Mouse (Mus musculus): ENCODE results near the gene Amph. TPM values are rescaled to one million over a fixed set of nuclear protein-coding genes. Genes with fewer than 3 reads are reported as not detected.

The Amph gene
- polyA plus RNA-seq, 1 experiment from 2014 or later, result 1.8 TPM

DNA sequence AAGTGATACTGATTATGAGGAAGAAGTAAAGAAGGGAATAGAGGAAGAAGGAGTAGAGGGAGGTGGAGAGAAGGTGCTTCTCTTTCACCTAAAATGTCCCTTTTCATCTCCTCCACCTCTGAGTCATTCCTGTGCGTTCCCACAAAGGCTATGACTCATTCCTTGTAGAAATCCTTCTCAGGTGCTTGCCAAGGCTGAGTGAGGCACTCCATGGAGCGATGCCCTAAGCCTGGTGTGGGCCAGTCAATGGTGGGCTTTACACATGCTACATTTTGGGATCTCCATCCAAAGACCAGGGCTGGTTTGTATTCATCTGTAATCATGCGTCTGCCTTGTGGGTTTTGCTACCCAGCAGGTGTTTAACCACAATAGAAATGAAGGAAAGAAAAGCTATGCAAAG, 78.9 kb downstream of the Amph start:
- no peak overlapping the region for H3K4me2 ChIP-seq
- no peaks in the 10 kb centered on the region for H3K9me3 ChIP-seq
- H3K9ac ChIP-seq (replicated peaks), result no peak overlapping the region
- no peak overlapping the region for H3K27ac ChIP-seq
- WGBS, result 85% methylated on average over 3 of the region's 3 CpGs
- H3K4me3 ChIP-seq (replicated peaks), result no peak overlapping the region
- ATAC-seq (ENCODE audit: insufficient number of reproducible peaks, insufficient read depth, low FRiP score, low TSS enrichment, low read depth), result no peak
- H3K36me3 ChIP-seq, result no peaks in the 10 kb centered on the region
- no peaks in the 10 kb centered on the region for H3K27me3 ChIP-seq
- H3K4me1 ChIP-seq (replicated peaks), result no peaks in the 10 kb centered on the region

DNA sequence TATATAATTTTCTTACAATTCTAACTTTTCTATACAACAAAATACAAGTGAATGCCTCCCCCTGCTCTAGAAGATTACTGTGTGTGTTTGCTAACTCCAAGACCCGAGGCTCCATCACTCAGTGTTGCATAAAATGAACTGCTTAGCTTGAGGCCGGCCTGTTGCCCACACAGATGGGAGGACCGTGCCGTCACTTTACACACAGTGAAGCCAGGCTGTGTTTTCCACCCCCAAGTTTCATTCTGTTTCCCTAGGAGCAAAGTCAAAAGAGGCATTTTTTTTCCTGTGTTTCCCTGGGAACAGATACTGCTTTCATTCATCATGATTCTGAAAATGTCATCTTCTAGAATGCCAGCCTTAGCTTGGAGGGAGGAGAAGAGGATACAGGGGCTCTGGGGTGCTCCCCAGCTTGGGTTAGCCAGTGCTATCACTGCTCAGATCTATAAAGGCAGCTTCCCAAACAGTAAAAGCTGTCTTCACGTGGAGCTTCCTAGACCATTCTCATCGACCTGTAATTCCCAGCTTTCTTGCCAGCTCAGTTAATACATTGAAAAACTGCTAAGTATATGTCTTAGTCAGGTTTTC, 79.9 kb downstream of the Amph start:
- H3K4me3 ChIP-seq (replicated peaks), result no peak overlapping the region
- H3K27ac ChIP-seq, result no peak overlapping the region
- no peaks in the 10 kb centered on the region for H3K9me3 ChIP-seq
- H3K4me2 ChIP-seq, result no peak overlapping the region
- WGBS, result 85% methylated on average over 6 of the region's 6 CpGs
- no peaks in the 10 kb centered on the region for H3K4me1 ChIP-seq (replicated peaks)
- H3K36me3 ChIP-seq, result no peaks in the 10 kb centered on the region
- ATAC-seq (ENCODE audit: insufficient number of reproducible peaks, insufficient read depth, low FRiP score, low TSS enrichment, low read depth), result no peak
- no peaks in the 10 kb centered on the region for H3K27me3 ChIP-seq
- no peak overlapping the region for H3K9ac ChIP-seq (replicated peaks)

DNA sequence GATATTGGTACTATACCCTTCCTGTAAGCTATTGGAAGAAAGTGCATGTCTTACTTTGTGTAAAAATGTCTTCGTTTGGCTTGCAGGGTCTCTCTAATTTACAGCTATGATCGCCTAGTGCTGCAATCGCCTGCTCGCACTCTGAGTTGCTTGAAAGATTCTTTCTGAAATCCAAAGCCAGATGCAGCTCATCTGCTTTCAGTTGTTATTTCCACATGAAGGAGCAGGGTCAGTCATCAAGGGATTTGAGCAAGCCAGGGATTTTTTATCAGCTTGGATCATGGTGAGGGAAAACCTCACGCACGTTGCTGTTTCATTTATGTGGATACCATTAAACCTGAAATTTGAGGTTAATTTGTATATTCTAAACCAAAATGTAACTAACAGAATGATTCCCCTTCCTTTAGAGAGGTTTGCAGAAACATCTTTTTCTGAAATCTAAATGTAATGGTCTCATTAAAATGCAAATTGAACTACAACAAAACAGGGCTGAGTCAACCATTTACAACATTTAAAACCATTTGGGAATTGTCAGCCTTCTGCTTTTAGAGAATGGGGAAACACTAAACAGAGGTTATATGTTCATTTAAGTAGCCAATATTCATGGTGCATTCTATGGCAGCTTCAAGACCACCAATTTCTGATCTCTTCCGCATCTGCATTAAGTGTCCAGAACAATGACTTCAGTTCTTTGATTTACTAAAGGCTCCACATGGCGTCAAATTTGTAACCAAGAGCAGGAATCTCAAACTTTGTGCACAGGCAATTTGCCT, 84.1 kb downstream of the Amph start:
- H3K4me3 ChIP-seq (replicated peaks), result no peak overlapping the region
- WGBS, result 80% methylated on average over 8 of the region's 8 CpGs

GRCm38 (mm10) chr13:19052090-19052489, 104.1 kb downstream of the Amph start:
- no peaks in the 10 kb centered on the region for H3K27me3 ChIP-seq
- no peaks in the 10 kb centered on the region for H3K4me1 ChIP-seq (replicated peaks)
- no peaks in the 10 kb centered on the region for H3K9me3 ChIP-seq
- H3K27ac ChIP-seq, result no peak overlapping the region
- H3K9ac ChIP-seq (replicated peaks), result no peak overlapping the region
- no peak overlapping the region for H3K4me3 ChIP-seq (replicated peaks)
- WGBS, result 72% methylated on average over 1 of the region's 1 CpGs
- no peak for ATAC-seq (ENCODE audit: insufficient number of reproducible peaks, insufficient read depth, low FRiP score, low TSS enrichment, low read depth)
- H3K4me2 ChIP-seq, result no peak overlapping the region
- H3K36me3 ChIP-seq, result no peaks in the 10 kb centered on the region

More for the DNA sequence above, 84.1 kb downstream of the Amph start:
- H3K27ac ChIP-seq, result no peak overlapping the region
- no peak overlapping the region for H3K4me2 ChIP-seq
- no peak for ATAC-seq (ENCODE audit: insufficient number of reproducible peaks, insufficient read depth, low FRiP score, low TSS enrichment, low read depth)
- H3K9ac ChIP-seq (replicated peaks), result no peak overlapping the region
- H3K36me3 ChIP-seq, result no peaks in the 10 kb centered on the region
- H3K9me3 ChIP-seq, result no peaks in the 10 kb centered on the region
- no peaks in the 10 kb centered on the region for H3K4me1 ChIP-seq (replicated peaks)
- H3K27me3 ChIP-seq, result no peaks in the 10 kb centered on the region

- Histone ChIP-seq H3K27ac (no peak overlapping the region), H3K36me3 (no peaks in the 10 kb centered on the region), H3K27me3 (no peaks in the 10 kb centered on the region), H3K4me3 (replicated peaks) (no peak overlapping the region), H3K9me3 (no peaks in the 10 kb centered on the region), H3K4me2 (no peak overlapping the region), H3K4me1 (replicated peaks) (no peaks in the 10 kb centered on the region), H3K9ac (replicated peaks) (no peak overlapping the region)
- ATAC-seq (ENCODE audit: insufficient number of reproducible peaks, insufficient read depth, low FRiP score, low TSS enrichment, low read depth), result no peak
- 85% methylated on average over 2 of the region's 2 CpGs for WGBS
These were observed 106.5 kb downstream of the Amph start for GRCm38 (mm10) chr13:19054504-19054903.

- Histone ChIP-seq H3K36me3 (no peaks in the 10 kb centered on the region), H3K9me3 (no peaks in the 10 kb centered on the region), H3K9ac (replicated peaks) (no peak overlapping the region), H3K4me2 (no peak overlapping the region), H3K4me3 (replicated peaks) (no peak overlapping the region), H3K27ac (no peak overlapping the region), H3K27me3 (no peaks in the 10 kb centered on the region), H3K4me1 (replicated peaks) (no peaks in the 10 kb centered on the region)
- no peak for ATAC-seq (ENCODE audit: insufficient number of reproducible peaks, insufficient read depth, low FRiP score, low TSS enrichment, low read depth)
These were observed 124.3 kb downstream of the Amph start for GRCm38 (mm10) chr13:19072261-19072660.

- Histone ChIP-seq H3K9ac (replicated peaks) (no peak overlapping the region), H3K27me3 (no peaks in the 10 kb centered on the region), H3K36me3 (no peaks in the 10 kb centered on the region), H3K4me2 (no peak overlapping the region), H3K4me3 (replicated peaks) (no peak overlapping the region), H3K27ac (no peak overlapping the region), H3K9me3 (no peaks in the 10 kb centered on the region), H3K4me1 (replicated peaks) (no peaks in the 10 kb centered on the region)
- no peak for ATAC-seq (ENCODE audit: insufficient number of reproducible peaks, insufficient read depth, low FRiP score, low TSS enrichment, low read depth)
- 80% methylated on average over 2 of the region's 2 CpGs for WGBS
These were observed 129.4 kb downstream of the Amph start for GRCm38 (mm10) chr13:19077427-19077826.

DNA sequence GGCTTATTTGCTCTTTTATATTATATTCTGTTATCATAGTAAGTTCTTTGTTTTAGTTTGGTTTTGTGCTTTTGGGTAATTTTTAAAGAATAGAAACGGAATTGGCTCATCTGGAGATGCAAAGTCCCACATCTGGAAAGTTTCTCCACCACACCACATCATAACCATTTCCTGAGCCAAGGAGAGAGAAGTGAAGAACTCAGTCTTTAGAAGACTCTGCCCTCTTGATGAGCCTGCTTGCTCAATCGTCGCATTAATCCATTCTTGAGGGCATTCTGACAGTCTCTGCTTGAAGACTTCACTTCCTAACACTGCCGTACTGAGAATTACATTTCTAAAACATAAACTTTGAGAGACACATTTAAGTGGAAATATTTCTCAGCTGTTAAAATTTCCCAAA, 133.9 kb downstream of the Amph start:
- H3K4me3 ChIP-seq (replicated peaks), result no peak overlapping the region
- H3K9ac ChIP-seq (replicated peaks), result no peak overlapping the region
- H3K36me3 ChIP-seq, result no peaks in the 10 kb centered on the region
- no peaks in the 10 kb centered on the region for H3K27me3 ChIP-seq
- H3K4me1 ChIP-seq (replicated peaks), result no peaks in the 10 kb centered on the region
- H3K9me3 ChIP-seq, result no peaks in the 10 kb centered on the region
- no peak overlapping the region for H3K4me2 ChIP-seq
- H3K27ac ChIP-seq, result no peak overlapping the region
- 89% methylated on average over 4 of the region's 4 CpGs for WGBS
- ATAC-seq (ENCODE audit: insufficient number of reproducible peaks, insufficient read depth, low FRiP score, low TSS enrichment, low read depth), result no peak

GRCm38 (mm10) chr13:19094571-19094970, 146.6 kb downstream of the Amph start:
- ATAC-seq (ENCODE audit: insufficient number of reproducible peaks, insufficient read depth, low FRiP score, low TSS enrichment, low read depth), result no peak
- Histone ChIP-seq H3K4me1 (replicated peaks) (no peaks in the 10 kb centered on the region), H3K36me3 (no peaks in the 10 kb centered on the region), H3K4me2 (no peak overlapping the region), H3K27ac (no peak overlapping the region), H3K4me3 (replicated peaks) (no peak overlapping the region), H3K9ac (replicated peaks) (no peak overlapping the region), H3K9me3 (no peaks in the 10 kb centered on the region), H3K27me3 (no peaks in the 10 kb centered on the region)
- WGBS, result 92% methylated on average over 6 of the region's 6 CpGs

DNA sequence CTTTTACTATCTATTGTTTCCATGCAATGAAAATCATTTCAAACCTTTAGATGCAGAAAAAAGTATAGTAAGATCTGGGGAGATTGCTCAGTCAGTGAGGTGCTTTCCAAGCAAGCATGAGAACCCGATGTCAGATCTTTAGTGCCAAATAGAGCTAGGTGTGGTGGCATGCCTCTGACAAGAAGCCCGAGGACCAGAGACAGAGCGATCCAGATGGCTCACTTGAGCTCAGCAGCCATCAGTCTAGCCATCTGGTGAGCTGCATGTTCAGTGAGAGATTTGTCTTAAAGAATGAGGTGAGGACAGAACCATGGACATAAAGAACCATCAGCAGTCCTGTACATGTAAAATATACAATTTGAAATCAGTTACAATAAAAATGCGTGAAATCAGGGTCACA, 149.1 kb downstream of the Amph start:
- WGBS, result 86% methylated on average over 4 of the region's 4 CpGs
- no peak for ATAC-seq (ENCODE audit: insufficient number of reproducible peaks, insufficient read depth, low FRiP score, low TSS enrichment, low read depth)
- H3K4me1 ChIP-seq (replicated peaks), result no peaks in the 10 kb centered on the region
- no peak overlapping the region for H3K4me2 ChIP-seq
- H3K9me3 ChIP-seq, result no peaks in the 10 kb centered on the region
- no peak overlapping the region for H3K4me3 ChIP-seq (replicated peaks)
- H3K9ac ChIP-seq (replicated peaks), result no peak overlapping the region
- no peak overlapping the region for H3K27ac ChIP-seq
- no peaks in the 10 kb centered on the region for H3K36me3 ChIP-seq
- H3K27me3 ChIP-seq, result no peaks in the 10 kb centered on the region

- Histone ChIP-seq H3K36me3 (no peaks in the 10 kb centered on the region), H3K9me3 (no peaks in the 10 kb centered on the region), H3K27me3 (no peaks in the 10 kb centered on the region), H3K27ac (no peak overlapping the region), H3K9ac (replicated peaks) (no peak overlapping the region), H3K4me1 (replicated peaks) (no peaks in the 10 kb centered on the region), H3K4me3 (replicated peaks) (no peak overlapping the region), H3K4me2 (no peak overlapping the region)
- 91% methylated on average over 10 of the region's 10 CpGs for WGBS
- ATAC-seq (ENCODE audit: insufficient number of reproducible peaks, insufficient read depth, low FRiP score, low TSS enrichment, low read depth), result no peak
These were observed 153.9 kb downstream of the Amph start for GRCm38 (mm10) chr13:19101889-19102402.

DNA sequence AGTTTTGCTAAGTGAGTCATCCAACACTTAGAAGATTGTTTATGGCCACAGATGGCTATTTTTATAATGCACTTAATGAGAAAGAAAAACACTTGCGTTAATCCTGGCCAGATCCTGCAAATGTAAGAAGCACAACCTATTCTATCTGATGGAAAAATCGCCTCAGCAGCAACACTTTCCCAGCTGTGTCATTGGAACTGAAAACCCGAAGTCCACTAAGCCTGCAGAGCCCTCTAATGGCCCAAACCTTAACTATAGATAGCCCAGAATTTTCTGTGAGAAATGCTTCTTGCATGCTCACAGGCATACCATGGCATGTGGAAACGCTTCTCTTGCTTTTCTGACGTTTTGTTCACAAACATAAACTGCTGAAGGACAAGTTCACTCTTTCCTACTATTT, 158.4 kb downstream of the Amph start:
- ATAC-seq (ENCODE audit: insufficient number of reproducible peaks, insufficient read depth, low FRiP score, low TSS enrichment, low read depth), result no peak
- no peaks in the 10 kb centered on the region for H3K4me1 ChIP-seq (replicated peaks)
- no peak overlapping the region for H3K4me2 ChIP-seq
- H3K27ac ChIP-seq, result no peak overlapping the region
- no peak overlapping the region for H3K9ac ChIP-seq (replicated peaks)
- no peak overlapping the region for H3K4me3 ChIP-seq (replicated peaks)
- WGBS, result 39% methylated on average over 5 of the region's 5 CpGs
- no peaks in the 10 kb centered on the region for H3K36me3 ChIP-seq
- H3K9me3 ChIP-seq, result no peaks in the 10 kb centered on the region
- H3K27me3 ChIP-seq, result no peaks in the 10 kb centered on the region

Data from limb, embryonic 12.5 days (tissue).